Mouse (Mus musculus): ENCODE data around the gene Fgf10.

Gene Fgf10

DNA sequence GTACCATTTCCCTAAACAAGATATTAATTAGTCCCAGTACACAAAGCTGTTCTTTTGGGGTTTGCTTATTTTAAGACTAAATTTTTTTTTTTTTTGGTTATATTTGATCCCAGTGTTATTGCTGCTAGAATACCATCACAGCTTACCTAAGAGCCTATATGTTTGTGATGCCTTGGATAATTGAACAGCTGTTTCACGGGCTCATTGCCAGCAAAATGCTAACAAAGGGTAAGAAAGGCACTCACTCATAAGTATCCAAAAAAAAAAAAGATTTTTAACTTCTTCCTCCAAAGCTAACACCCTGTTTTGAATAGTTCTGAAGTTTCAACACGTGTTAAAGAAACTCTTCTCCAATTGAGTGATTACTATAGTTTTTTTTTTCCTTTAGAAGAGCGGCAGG is 48.8 kb downstream of the Fgf10 start:
- 60% methylated on average over 3 of the region's 3 CpGs for WGBS

DNA sequence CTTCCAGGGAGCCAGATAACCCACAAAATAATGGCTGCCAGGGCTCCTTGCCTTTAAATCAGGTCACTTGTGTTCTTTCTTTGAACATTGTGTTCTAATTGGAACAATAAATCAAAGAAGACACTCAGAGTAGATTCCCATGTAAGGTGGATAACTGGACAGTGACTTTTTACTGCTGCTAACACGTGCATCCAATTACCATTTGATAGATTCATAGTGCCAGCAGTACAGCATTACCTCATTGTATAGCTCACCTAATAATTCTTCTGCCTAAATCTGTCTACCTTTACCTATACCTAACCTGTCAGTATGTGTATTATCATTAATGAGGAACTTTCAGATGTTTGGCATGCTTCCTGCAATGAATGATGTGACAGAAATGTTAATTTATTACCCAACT is 52.1 kb downstream of the Fgf10 start:
- 74% methylated on average over 1 of the region's 1 CpGs for WGBS

DNA sequence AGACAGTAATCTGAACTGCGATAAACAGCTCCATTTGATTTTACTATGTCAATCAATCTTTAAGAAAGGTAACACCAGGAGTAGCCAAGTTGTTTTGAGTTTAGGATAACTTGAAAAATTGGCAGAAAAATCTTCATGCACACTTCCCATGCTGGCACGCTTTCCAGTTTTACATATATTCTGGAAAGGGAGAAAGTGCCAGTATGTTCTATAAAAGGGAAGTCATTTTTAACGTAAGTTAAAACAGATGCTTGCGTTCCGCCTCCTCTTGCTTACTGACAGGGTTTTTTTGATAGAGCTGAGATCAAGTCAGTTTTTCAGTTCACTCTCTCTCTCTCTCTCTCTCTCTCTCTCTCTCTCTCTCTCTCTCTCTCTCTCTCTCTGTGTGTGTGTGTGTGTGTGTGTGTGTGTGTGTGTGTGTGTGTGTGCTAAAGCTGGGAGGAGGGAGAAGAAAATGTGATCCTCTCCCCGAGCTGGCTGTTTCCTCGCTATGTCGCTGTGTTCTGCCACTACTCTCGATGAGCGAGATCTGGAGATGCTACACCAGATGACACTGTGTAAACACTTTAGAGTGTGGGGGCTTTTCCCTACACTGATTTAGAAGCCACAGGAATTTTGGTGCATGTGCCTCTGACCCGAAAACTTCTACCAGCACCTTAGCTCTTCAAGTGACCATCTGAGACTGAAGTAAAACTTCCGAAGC is 62.4 kb downstream of the Fgf10 start:
- WGBS, result 35% methylated on average over 12 of the region's 12 CpGs

DNA sequence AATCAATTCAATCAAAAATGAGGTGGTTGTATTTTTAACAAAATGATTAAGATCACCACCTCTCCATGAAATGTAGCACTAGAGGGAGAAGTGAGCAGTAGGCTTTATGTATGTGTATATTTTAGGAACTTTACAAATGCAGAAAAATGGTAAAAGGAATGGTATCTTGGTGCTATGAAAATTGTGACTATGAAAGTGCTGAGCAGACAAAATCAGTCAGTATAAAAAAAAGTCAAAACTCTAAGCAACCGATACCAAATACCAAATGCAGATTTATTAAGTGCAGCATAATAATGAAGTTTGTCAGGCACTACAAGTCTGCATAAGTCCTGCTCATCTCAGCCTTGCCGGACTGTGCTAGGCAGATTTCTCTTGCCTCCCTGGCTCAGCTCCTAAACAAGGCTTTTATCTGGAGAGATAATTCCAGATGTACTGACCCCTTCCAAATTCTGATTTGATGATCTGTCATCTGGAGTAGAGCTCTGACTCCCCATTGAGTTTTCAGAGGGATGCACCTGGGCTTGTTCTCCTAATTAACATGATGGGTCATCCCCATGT is 70.3 kb downstream of the Fgf10 start:
- 86% methylated on average over 2 of the region's 2 CpGs for WGBS

DNA sequence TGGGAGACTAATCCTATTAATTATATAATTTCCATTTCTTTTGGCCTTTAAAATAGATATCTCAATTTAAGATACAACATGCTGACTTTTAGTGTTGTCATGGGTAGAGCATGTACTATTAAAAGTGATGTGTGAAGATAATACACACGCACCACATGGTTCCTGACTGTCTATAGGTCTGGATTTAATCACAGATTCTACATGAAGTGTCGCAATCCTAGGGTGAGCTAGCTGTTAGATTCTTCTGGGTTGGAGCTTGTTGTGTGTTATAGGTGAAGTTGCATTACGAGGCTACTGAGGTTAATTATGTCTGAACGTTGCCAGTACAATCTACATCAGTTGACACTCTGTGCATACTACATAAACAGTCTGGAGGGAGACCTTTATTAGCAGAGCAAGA is 73.2 kb downstream of the Fgf10 start:
- WGBS, result 82% methylated on average over 4 of the region's 4 CpGs

DNA sequence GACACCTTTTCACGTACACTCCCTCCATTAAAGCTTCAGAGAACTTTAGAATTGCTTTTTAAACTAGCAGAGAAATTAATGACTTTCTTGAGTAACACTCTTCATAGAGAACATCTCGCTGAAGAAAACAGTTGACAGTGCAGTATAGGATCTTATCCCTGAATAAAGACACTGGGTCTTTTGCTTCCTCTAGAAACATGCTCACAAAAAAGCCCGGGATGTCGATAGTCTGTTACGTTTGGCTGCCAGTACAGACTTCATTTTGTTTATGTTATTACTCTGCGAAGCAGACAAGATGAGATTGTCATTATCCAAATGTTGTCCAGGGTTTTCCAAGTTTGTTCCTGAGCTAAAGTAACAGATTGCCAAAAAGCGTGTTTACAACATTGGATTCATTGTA is 75.2 kb downstream of the Fgf10 start:
- WGBS, result 71% methylated on average over 7 of the region's 7 CpGs

DNA sequence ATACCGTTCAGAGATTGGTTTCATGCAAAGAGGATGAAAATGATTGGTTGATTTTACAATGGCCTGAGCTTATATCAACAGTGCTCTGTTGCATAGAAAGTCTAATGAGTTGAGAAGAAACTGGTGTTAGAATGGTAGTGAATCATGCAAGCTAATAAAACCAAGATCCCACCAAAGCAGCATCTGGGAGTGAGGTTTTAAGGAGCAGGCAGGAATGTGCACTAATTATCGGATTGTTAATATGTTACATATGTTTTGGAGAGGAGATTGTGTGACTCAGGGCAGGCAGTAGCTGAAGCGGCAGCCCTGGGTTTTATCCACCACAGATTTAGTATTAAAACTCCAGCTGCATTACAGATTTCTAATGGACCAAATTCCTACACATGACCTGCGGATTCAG is 76.8 kb downstream of the Fgf10 start:
- 69% methylated on average over 4 of the region's 4 CpGs for WGBS

DNA sequence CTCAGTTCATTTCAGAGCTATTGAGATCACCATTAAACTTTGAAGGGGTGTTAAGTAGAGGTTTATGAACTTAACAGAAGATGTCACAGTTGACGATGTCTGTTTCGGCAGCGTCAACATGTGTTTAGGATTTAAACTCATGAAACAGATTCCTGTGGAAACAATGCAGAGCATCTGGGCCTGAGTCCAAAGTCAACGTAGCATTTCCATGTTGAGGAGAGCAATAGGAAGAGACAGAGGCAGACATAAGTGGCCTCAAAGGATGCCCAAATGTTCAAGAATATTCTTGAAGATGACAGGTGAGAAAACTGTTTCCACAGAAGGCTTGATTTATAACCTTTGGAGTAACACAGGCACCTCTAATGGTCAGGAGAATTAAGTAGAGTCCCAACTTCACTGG is 84.4 kb downstream of the Fgf10 start:
- 78% methylated on average over 4 of the region's 4 CpGs for WGBS

DNA sequence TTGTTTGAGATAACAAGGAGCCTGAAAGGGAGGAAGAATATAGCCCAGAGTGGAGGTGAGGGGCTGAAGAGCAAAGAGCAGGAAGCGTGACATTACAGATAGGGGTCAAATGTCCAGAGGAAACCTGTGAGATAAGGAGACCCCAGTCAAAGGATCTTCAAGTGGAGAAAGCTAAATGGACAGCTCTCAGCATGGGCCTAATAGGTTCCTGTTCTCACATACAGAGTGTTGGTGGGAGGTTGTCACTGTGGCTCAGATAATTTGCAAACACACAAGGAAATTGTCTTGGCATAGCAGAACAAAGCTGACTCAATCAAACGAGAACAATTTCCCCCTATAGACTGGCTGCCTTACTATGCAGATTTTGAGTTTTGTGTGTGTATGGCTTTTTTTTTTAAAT is 89.4 kb downstream of the Fgf10 start:
- 41% methylated on average over 2 of the region's 2 CpGs for WGBS

DNA sequence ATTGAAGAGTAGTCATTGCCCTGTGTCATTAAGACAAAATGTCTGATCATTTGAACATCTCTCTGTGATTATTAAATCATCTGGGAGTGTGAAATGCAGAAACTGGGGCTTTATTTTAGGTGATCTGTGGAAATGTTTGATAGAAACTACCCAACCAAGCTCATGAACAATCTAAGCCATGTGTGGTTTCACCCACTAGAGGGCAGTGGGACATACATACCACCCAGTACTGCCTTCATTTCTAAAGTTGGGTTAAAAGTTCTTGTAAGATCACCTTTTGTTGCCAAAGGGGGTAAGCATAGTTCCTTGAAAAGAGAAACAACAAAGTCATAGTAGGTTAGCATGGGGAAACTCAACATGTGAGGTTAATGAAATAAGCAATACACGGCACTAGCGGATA is 93.4 kb downstream of the Fgf10 start:
- WGBS, result 75% methylated on average over 2 of the region's 2 CpGs

DNA sequence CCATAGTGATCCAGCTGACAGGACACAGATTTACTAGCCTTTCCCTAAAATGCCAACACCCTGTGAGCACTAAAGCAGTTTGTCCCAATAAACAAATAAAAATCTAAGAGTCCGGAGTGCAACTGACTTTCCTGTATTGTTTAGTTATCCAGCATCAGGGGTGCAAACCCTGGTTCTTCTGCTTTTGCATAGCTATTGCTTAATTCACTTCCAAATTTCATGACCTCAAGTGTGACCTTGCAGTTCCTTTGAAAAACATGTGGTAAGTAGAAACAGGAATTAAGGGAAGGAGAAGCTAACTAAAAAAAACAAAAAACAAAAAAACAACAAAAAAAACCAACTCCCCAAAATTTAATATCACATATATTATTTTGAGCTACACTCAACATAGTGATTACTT is 105.6 kb downstream of the Fgf10 start:
- WGBS, result 82% methylated on average over 1 of the region's 1 CpGs

DNA sequence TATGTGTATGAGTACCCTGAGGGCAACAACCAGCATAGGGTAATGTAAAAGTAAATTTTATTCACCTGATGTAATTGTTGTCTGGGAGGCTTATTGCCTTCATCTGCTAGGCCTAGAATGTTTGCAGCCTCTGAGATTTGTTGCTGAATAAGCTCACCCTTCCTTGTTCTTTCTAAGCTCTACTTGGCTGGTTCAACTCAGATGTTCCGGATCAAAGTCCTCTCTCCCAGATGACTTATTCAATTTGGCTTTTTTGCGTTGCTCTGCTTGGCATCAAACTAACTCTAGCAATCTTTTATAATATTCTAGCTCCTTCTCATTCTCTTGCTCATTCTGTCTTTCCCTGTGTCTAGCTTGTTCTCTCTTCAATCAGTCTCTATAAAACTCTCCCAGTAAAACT is 109.6 kb downstream of the Fgf10 start:
- 90% methylated on average over 2 of the region's 2 CpGs for WGBS

DNA sequence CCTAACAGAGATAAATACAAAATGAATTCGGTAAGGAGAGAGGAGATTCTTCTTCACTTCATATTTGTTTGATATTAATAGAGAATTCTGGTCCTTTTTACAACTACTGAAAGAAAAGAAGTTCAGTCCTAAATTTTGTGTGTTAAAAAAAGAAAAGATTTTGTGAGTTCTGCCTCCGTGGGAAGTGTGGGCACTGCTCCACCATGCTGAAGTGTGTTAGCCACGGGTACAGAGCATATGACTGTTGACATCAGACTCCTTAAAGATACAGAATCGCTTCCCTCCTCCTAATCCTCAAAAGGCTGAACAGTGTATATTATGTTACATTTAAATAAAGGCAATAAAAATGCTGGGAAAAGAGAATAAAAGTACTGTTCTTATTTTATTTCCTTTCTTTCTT is 122.2 kb downstream of the Fgf10 start:
- whole genome bisulfite sequencing, result 23% methylated on average over 4 of the region's 4 CpGs

DNA sequence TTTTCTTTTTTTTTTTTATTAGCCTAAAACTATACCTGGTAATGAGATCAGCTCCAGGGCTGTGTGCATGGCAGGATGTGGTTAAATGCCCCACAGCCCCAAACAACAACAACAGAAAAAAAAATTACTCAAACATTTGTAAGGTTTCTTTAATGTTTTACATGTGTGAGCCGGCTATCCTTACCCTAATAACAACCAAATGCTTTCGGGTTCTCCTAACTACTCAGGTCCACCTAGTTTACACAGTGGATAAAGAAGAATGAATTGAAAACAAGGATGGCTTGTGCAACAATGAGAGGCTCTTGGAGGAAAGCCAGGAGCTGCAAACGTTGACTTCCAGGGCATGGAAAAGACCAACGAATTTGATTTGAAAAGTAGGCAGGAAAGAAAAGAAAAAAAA is 122.6 kb downstream of the Fgf10 start:
- WGBS, result 11% methylated on average over 4 of the region's 4 CpGs

DNA sequence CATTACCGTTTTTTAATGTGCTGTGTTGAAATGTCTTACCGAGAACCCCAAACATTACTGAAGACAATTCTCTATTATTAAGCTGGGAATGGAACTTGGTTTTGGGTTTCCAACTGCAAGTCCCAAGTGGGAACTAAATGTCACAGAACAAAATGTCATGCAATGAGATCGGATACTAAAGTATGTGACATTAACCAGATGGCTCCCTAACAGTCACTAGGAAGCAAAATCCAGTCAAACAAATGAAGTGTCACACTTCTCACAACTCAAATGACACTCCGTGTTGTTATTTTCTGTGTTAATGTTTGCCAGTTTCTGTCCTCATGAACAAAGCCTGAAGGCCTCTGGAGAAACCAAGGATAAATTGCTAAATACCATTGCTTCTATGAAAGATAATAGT is 130.6 kb downstream of the Fgf10 start:
- 92% methylated on average over 4 of the region's 4 CpGs for WGBS

DNA sequence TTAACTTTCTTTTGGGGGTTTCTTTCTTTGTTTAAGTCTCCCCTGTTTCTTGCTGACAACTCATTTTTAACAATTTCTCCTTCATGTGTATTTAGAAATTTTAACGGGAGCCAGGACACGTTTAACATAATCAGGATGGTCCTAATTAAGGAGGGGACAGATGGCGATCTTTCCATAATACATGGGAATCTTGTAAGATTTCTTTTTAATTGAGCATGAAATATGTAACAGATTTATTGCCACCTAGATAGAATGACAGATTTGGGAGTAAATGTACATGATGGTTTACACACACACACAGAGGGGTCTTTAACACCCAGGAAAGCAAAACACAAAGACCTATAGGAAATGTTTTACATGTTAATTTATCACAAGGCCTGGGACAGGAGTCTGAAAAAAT is 137.1 kb downstream of the Fgf10 start:
- WGBS, result 57% methylated on average over 3 of the region's 3 CpGs

DNA sequence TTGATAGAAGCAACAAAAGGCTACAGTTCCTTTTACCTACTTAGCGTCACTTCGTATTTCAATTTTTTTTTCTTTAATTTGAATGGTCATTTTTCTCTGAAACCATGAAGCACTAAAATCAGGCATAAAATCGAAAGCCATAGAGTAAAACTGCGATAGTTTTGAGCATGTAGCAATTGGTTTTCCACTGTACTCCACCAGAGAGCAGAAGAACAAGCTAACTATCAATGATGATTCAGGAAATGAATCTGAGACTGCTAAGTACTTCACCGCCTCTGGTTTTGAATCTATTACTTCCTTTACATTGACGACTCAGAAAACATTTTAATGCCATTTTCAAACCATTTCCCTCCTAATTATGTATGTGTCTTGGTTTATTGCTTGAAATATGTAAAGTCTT is 150.2 kb downstream of the Fgf10 start:
- WGBS, result 83% methylated on average over 6 of the region's 6 CpGs

DNA sequence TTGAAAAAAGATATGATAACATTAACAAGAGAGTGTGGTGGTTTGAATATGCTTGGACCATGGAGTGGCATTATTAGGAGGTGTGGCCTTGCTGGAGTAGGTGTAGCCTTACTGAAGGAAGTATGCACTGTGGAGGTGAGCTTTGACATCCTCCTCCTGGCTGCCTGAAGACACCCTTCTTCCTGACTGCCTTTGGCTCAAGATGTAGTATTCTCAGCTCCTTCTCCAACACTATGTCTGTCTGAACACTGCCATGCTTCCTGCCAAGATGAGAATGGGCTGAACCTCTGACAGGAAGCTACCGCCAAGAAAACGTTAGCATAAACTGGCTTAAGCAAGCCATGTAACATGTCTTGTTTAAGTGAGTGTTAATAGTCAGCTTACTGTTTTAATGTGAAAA is 153.5 kb downstream of the Fgf10 start:
- WGBS, result 70% methylated on average over 2 of the region's 2 CpGs

DNA sequence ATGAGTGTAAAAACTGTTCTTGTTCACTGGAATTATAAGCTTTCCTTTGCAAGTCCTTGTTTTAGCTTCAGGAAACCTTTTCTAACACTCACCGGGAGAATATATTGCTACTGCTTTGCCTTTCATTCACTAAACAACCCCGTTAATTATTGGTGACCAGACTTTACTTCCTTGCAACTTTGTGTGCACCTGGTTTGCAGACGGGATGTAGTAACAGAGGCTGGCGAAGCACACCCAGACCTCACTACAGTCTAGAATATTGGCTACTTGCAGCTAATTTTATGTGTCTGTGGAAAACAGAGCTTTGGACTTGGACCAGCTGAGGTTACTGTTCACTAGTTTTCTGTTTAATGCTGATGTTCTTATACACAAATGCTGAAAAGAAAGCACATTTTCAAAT is 155.5 kb downstream of the Fgf10 start:
- 84% methylated on average over 4 of the region's 4 CpGs for WGBS

DNA sequence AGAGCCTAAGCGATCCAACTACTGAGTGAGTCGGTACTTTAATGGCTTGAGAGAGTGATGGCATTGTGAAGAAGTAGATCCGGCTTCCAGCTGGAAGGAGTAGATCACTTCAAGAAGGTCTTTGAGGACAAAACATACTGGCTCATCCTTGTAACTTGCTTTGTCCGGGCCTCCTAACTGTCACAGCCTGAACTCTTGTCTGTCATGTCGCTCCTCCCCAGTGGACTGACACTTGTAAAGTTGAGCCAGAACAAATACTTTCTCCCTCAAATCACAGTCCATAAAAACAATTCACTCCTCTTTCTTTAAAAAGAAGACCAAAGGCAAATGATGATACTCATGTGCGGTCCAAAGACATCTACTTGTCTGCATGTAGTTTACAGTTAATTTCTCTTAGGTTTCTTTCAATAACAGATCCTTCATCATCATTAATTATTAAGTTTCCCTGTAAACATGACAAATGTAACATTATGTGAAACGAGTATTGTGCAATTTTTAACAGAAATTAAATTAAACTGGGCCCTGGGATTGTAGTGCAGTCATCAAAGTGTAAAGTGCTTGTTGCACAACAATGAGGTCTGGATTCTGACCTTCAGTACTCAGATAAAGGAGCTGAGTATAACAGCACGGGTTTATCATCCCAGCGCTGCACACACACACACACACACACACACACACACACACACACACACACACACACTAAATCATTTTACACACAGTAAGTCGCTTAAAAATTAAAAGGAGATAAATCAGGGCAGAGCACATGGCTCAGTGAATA is 159.2 kb downstream of the Fgf10 start:
- WGBS, result 87% methylated on average over 10 of the region's 10 CpGs

DNA sequence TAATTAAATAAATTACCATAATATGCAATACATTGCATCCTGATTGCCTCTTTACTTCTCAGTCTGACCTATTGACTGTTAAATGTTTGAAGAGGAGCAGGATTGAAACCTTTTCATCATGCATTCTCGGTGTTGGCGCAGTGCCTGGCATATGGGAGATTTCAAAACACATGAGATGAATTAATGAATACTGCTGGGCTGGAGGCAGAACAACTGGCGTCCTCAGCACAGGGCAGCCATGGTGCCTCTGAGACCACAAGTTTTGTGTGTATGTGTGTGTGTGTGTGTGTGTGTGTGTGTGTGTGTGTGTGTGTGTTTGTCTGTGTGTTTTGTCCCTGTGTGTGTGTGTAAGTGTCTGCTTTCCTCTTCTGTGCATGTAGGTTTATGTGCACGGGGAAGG is 165.5 kb downstream of the Fgf10 start:
- 71% methylated on average over 4 of the region's 4 CpGs for WGBS

All from cerebral cortex, adult 2 months (tissue).